11 mouse cellular contexts compared by ENCODE assay signal in genomic region chr4:154171931-154172604, GRCm38 (mm10). TPM values are rescaled to one million over a fixed set of nuclear protein-coding genes. Genes with fewer than 3 reads are reported as not detected.
DNase-seq lines count a peak whose midpoint lies in the region; ATAC-seq lines count a peak whose summit lies in the region.
"Had no signal": no experiment of that assay in that cellular context is flagged by ENCODE, and none has a peak within 500 bp of the region (broad histone marks: within the 10 kb centered on the region; RNA-seq: fewer than 3 reads in every experiment).

No protein-coding gene starts in this region.

- H3K36me3 ChIP-seq in heart, embryonic 16.5 days (ENCODE audit: control insufficient read depth, insufficient read depth) = no peaks in the 10 kb centered on the region
- H3K36me3 ChIP-seq in embryonic facial prominence, embryonic 14.5 days (ENCODE audit: control insufficient read depth, insufficient read depth, low read length) = no peaks in the 10 kb centered on the region
- no peaks in the 10 kb centered on the region for H3K36me3 ChIP-seq in hindbrain, embryonic 14.5 days (replicated peaks; ENCODE audit: control insufficient read depth, insufficient read depth)
- no peaks in the 10 kb centered on the region for H3K36me3 ChIP-seq in midbrain, embryonic 15.5 days (replicated peaks)

- no peak for ATAC-seq in heart, embryonic 16.5 days (replicated peaks; ENCODE audit: extremely low read depth, insufficient read depth, low FRiP score)
- no peak for ATAC-seq in embryonic facial prominence, embryonic 14.5 days (ENCODE audit: low read depth)
- ATAC-seq in hindbrain, embryonic 14.5 days (ENCODE audit: low FRiP score) = no peak
- ATAC-seq in midbrain, embryonic 15.5 days (replicated peaks) = no peak

- H3K27me3 ChIP-seq in heart, embryonic 16.5 days (ENCODE audit: control insufficient read depth, insufficient read depth, low read length) = peaks cover 49% of the 10 kb centered on the region
- H3K27me3 ChIP-seq in embryonic facial prominence, embryonic 14.5 days (replicated peaks; ENCODE audit: control insufficient read depth, insufficient read depth, low read length) = peaks cover 10% of the 10 kb centered on the region; the same call in 1 of the 2 replicates
- H3K27me3 ChIP-seq in hindbrain, embryonic 14.5 days (ENCODE audit: control insufficient read depth, insufficient read depth, low read length) = peaks cover 48% of the 10 kb centered on the region
- H3K27me3 ChIP-seq in midbrain, embryonic 15.5 days (replicated peaks) = peaks cover 43% of the 10 kb centered on the region

- peak overlapping the region; percentile 52 for H3K9ac ChIP-seq in heart, embryonic 16.5 days (ENCODE audit: low read length)
- peak overlapping the region; percentile 65 for H3K9ac ChIP-seq in embryonic facial prominence, embryonic 14.5 days (ENCODE audit: low read depth, low read length)
- H3K9ac ChIP-seq in hindbrain, embryonic 14.5 days = peak overlapping the region; percentile 28; the same call in 1 of the 2 replicates
- no peak overlapping the region for H3K9ac ChIP-seq in midbrain, embryonic 15.5 days

- intact Hi-C loops in heart, postnatal 14 days (cut with DNase I) = no loop called here

- H3K27ac ChIP-seq in heart, embryonic 16.5 days (ENCODE audit: low read length) = no peak overlapping the region
- no peak overlapping the region for H3K27ac ChIP-seq in embryonic facial prominence, embryonic 14.5 days (replicated peaks; ENCODE audit: low read depth, low read length)
- H3K27ac ChIP-seq in hindbrain, embryonic 14.5 days = no peak overlapping the region
- H3K27ac ChIP-seq in midbrain, embryonic 15.5 days = no peak overlapping the region
- H3K27ac ChIP-seq: macrophage had no signal

- H3K9me3 ChIP-seq in heart, embryonic 16.5 days (replicated peaks; ENCODE audit: control insufficient read depth, low read length) = no peaks in the 10 kb centered on the region
- H3K9me3 ChIP-seq in embryonic facial prominence, embryonic 14.5 days (ENCODE audit: control insufficient read depth, low read length) = no peaks in the 10 kb centered on the region
- H3K9me3 ChIP-seq in hindbrain, embryonic 14.5 days (ENCODE audit: control insufficient read depth, low read length) = no peaks in the 10 kb centered on the region
- no peaks in the 10 kb centered on the region for H3K9me3 ChIP-seq in midbrain, embryonic 15.5 days

- H3K4me2 ChIP-seq in heart, embryonic 16.5 days (ENCODE audit: low read depth, low read length) = peak overlapping the region; percentile 76
- H3K4me2 ChIP-seq in embryonic facial prominence, embryonic 14.5 days (ENCODE audit: low read depth, low read length) = peak overlapping the region; percentile 95
- peak overlapping the region; percentile 96 for H3K4me2 ChIP-seq in hindbrain, embryonic 14.5 days (replicated peaks)
- peak overlapping the region; percentile 99 for H3K4me2 ChIP-seq in midbrain, embryonic 15.5 days

- no peak for DNase-seq in heart, postnatal 14 days
- DNase-seq in embryonic facial prominence, embryonic 14.5 days (ENCODE audit: low spot score) = no peak
- DNase-seq in hindbrain, embryonic 14.5 days (ENCODE audit: low spot score) = no peak
- no peak for DNase-seq in retina, embryonic 14.5 days (ENCODE audit: low spot score)
- no peak for DNase-seq in layer of hippocampus, postnatal 36 days
- no peak for DNase-seq in thymus, postnatal 25 days
- DNase-seq: adrenal gland, postnatal 36 days; kidney, adult 11 months had no signal

- peaks cover 13% of the 10 kb centered on the region for H3K4me1 ChIP-seq in heart, embryonic 16.5 days (ENCODE audit: control insufficient read depth, insufficient read depth, low read length)
- H3K4me1 ChIP-seq in embryonic facial prominence, embryonic 14.5 days (ENCODE audit: control insufficient read depth, insufficient read depth, low read length) = peaks cover 20% of the 10 kb centered on the region
- H3K4me1 ChIP-seq in hindbrain, embryonic 14.5 days (replicated peaks; ENCODE audit: control insufficient read depth, insufficient read depth, low read length) = peaks cover 19% of the 10 kb centered on the region
- peaks cover 23% of the 10 kb centered on the region for H3K4me1 ChIP-seq in midbrain, embryonic 15.5 days

- 32% methylated on average over 13 of the region's 13 CpGs for WGBS in heart, embryonic 16.5 days
- WGBS in embryonic facial prominence, embryonic 14.5 days = 21% methylated on average over 13 of the region's 13 CpGs
- 39% methylated on average over 13 of the region's 13 CpGs for WGBS in hindbrain, embryonic 14.5 days
- WGBS in midbrain, embryonic 15.5 days = 34% methylated on average over 13 of the region's 13 CpGs

- H3K4me3 ChIP-seq in heart, embryonic 16.5 days (ENCODE audit: low read length) = peak overlapping the region; percentile 56
- H3K4me3 ChIP-seq in embryonic facial prominence, embryonic 14.5 days (ENCODE audit: low read depth, low read length) = peak overlapping the region; percentile 64
- H3K4me3 ChIP-seq in hindbrain, embryonic 14.5 days (replicated peaks; ENCODE audit: low read length) = peak overlapping the region; percentile 41
- peak overlapping the region; percentile 49 for H3K4me3 ChIP-seq in midbrain, embryonic 15.5 days

RNA-seq across cellular contexts. Expression of gene Megf6, which starts 1.5 kb away (rescaled TPM):
- polyA plus RNA-seq in heart, embryonic 16.5 days (2015; fragmentation: Nextera tagmentation; extraction: Ambion mirVana) = 33.8 and 38.8 TPM in 2 replicates
- total RNA-seq in heart, postnatal 14 days (2021) = 10 to 100 TPM; 18.2 to 20.6 TPM
- polyA plus RNA-seq in embryonic facial prominence, embryonic 14.5 days (2014; fragmentation: Nextera tagmentation; extraction: Ambion mirVana) = 91.2 and 97.2 TPM in 2 replicates
- polyA plus RNA-seq in hindbrain, embryonic 14.5 days (2014; fragmentation: Nextera tagmentation; extraction: Ambion mirVana) = 8.8 and 10.1 TPM in 2 replicates
- polyA plus RNA-seq in midbrain, embryonic 15.5 days (2015; fragmentation: Nextera tagmentation; extraction: Ambion mirVana) = 9.4 and 9.5 TPM in 2 replicates
- total RNA-seq in layer of hippocampus, postnatal 36 days (2021) = 1 to 10 TPM; 5.1 to 5.2 TPM
- polyA plus RNA-seq: macrophage had no signal

RNA-seq across cellular contexts. Expression of gene Tprgl, which starts 11.6 kb away (rescaled TPM):
- 143 and 147 TPM in 2 replicates for polyA plus RNA-seq in heart, embryonic 16.5 days (2015; fragmentation: Nextera tagmentation; extraction: Ambion mirVana)
- 100 to 1,000 TPM; 121 to 126 TPM for total RNA-seq in heart, postnatal 14 days (2021)
- polyA plus RNA-seq in embryonic facial prominence, embryonic 14.5 days (2014; fragmentation: Nextera tagmentation; extraction: Ambion mirVana) = 148 and 155 TPM in 2 replicates
- polyA plus RNA-seq in hindbrain, embryonic 14.5 days (2014; fragmentation: Nextera tagmentation; extraction: Ambion mirVana) = 203 and 222 TPM in 2 replicates
- polyA plus RNA-seq in midbrain, embryonic 15.5 days (2015; fragmentation: Nextera tagmentation; extraction: Ambion mirVana) = 206 and 225 TPM in 2 replicates
- 100 to 1,000 TPM; 161 to 177 TPM for total RNA-seq in layer of hippocampus, postnatal 36 days (2021)

RNA-seq across cellular contexts. Expression of gene Wrap73, which starts 29.9 kb away (rescaled TPM):
- 23.5 and 24.4 TPM in 2 replicates for polyA plus RNA-seq in heart, embryonic 16.5 days (2015; fragmentation: Nextera tagmentation; extraction: Ambion mirVana)
- total RNA-seq in heart, postnatal 14 days (2021) = 10 to 100 TPM; 12.6 to 13.5 TPM
- 36.8 and 43.2 TPM in 2 replicates for polyA plus RNA-seq in embryonic facial prominence, embryonic 14.5 days (2014; fragmentation: Nextera tagmentation; extraction: Ambion mirVana)
- polyA plus RNA-seq in hindbrain, embryonic 14.5 days (2014; fragmentation: Nextera tagmentation; extraction: Ambion mirVana) = 35.3 and 36.3 TPM in 2 replicates
- polyA plus RNA-seq in midbrain, embryonic 15.5 days (2015; fragmentation: Nextera tagmentation; extraction: Ambion mirVana) = 46.6 and 53.9 TPM in 2 replicates
- total RNA-seq in layer of hippocampus, postnatal 36 days (2021) = 10 to 100 TPM; 33.8 to 36.0 TPM

RNA-seq across cellular contexts. Expression of gene Trp73, which starts 32.1 kb away (rescaled TPM):
- polyA plus RNA-seq in heart, embryonic 16.5 days (2015; fragmentation: Nextera tagmentation; extraction: Ambion mirVana) = 0.20 and 0.31 TPM in 2 replicates
- total RNA-seq in heart, postnatal 14 days (2021) = under 1 TPM; 0.05 to 0.07 TPM
- 3.5 and 3.8 TPM in 2 replicates for polyA plus RNA-seq in embryonic facial prominence, embryonic 14.5 days (2014; fragmentation: Nextera tagmentation; extraction: Ambion mirVana)
- 0.68 and 0.96 TPM in 2 replicates for polyA plus RNA-seq in hindbrain, embryonic 14.5 days (2014; fragmentation: Nextera tagmentation; extraction: Ambion mirVana)
- 1.2 and 1.5 TPM in 2 replicates for polyA plus RNA-seq in midbrain, embryonic 15.5 days (2015; fragmentation: Nextera tagmentation; extraction: Ambion mirVana)
- 1 to 10 TPM; 1.6 to 3.1 TPM for total RNA-seq in layer of hippocampus, postnatal 36 days (2021)
- total RNA-seq: adrenal gland, postnatal 36 days had no signal
- polyA plus RNA-seq: macrophage had no signal
